Mouse (Mus musculus): ENCODE results near the gene Fgf18. TPM values are rescaled to one million over a fixed set of nuclear protein-coding genes. Genes with fewer than 3 reads are reported as not detected.

Fgf18 gene
- 1 to 10 TPM; 7.4 to 8.4 TPM for total RNA-seq (2021)

DNA sequence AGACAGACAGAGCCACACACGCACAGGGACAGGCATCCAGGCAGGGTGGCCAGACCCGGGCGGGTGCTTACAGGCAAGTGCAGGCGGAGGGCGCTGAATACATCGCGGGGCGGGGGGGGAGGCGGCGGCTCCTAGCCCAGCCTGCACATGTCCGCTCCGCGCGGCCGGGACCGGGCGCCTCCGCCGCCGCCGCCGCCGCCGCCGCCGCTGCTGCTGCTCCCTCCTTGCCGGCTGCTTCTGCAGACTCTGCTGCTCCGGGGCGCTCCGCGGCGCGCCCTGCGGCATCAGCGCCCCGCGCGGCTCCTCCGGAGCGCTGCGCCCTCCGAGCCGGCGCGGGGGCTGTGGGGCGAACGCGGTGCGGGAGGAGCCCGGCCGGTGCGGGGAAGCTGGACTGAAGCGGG lies at the start of gene Fgf18:
Fgf18 (minus strand) TSS at position 230 of the 401 bp plus-strand sequence.
- no peak for DNase-seq

DNA sequence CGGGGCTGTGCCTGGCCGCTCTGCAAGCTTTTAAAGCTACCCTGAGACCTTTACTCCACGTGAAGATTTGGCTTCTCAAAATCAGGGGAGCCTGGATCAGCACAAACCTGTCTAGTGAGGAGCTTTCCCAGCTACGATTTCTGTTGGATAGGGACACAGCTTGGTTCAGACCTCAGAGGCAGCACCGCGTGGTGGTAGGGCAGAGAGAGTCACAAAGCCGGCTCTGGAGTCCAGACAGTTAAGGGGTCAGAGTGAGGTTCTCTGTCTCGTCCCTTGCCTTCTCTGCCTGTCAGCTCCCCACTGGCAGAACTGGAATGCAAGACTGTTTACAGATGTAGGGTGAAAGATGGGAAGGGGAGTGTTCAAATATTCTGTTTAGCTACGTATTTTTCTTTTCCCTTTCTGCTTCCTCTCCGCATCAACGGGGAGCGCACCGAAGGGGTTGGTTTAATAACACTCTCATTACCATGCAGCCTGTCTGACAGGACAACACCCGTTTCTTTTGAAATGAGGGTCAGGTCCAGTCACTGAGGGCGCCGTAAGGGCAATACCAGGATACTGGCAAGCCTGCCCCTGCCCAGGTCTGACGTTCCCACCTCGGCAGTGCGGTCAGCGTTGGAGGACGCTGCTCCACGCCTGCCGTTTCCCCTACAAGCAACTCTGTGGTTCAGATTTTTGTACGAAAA lies 49.4 kb upstream of the Fgf18 start:
- no peak for DNase-seq
- intact Hi-C loops (cut with DNase I), result no loop called here

More for the DNA sequence above, at the start of gene Fgf18:
- intact Hi-C loops (cut with DNase I), result loop anchor here (5.0 to 10.0 kb wide), 3 partner anchors 182 to 802 kb away; partner anchors contain the start of gene Sh3pxd2b

DNA sequence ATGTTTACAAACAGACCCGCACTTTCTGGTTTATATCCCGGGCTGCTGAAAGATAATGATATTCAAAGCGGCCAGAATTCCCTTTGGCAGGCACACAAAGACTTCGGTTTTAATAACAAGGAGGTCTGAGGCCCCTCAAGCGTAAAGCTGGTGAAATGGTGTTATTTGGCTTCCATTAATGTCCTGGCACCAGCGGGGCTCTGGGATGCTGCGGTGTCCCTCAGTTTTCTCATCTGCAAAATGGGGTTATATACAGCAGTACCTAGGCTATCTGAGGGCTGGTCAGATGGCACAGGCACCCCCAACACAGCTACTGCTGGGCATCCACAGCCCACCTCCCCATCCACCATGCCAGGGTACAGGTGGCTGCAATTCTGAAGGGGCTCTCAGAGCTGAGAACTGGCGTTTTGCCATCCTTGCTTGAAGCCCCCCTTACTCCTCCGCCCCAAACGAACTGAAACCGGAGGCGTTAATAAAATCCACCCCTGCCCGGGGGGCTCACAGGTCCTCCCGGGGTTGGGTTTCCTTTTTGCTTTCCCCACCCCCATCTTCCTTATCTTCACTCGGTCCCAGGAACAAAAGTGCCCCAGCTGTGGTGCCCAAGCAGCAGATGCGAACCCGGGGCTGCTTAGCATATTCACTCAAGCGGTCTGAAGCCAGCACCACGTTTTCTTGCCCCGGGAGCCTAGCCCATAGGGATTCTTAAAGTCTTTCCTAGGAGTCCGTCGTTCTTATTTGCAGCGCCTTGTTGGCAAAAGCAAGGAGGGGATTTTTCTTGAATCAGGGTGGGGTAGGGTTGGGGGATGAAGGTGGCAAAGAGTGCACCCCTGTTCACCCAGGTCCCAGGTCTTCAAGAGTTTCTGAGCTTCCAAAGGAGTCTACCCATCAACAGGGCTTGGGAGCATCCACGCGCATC lies 48.6 kb upstream of the Fgf18 start:
- intact Hi-C loops (cut with DNase I), result no loop called here
- peak; percentile 35 for DNase-seq

DNA sequence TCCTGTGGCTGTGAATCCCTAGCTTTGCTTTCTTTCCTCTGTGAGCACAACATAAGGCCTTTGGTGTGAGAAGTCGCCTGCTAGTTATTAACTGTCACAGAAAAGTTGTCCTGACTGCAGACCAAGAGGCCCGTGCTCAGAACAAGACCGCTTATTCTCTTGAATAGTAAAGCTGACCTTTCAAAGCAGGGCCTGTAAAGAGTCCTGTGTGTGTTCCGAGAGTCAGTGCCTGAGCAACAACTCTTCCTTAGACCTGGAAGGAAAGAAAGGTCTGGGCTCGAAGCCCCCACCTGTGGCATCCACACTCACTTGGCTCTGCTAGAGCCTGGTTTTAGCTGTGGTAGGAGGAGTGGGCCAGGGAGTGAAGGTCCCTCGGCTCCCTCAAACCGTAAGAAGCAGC lies 47.9 kb upstream of the Fgf18 start:
- DNase-seq, result no peak
- intact Hi-C loops (cut with DNase I), result no loop called here

DNA sequence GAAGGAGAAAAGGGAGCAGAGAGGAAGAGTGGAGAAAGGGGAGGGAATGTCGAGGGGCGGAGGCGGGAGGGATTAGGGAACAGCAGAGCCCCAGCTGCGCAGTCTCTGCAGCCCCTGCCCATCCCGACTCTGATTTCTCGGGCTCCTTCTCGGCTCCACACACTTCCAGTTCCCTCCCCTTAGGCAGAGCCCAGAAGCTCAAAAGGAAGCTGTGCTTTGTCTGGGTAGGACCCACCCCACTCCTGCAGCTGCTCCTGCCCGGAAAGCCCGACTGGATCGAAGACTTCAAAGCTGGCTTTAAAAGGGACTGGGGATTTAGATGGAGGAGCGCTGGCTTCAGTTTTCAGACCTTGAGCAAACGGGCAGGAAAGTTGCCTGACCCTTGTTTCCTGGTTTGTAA lies 46.5 kb upstream of the Fgf18 start:
- intact Hi-C loops (cut with DNase I), result no loop called here
- DNase-seq, result no peak

DNA sequence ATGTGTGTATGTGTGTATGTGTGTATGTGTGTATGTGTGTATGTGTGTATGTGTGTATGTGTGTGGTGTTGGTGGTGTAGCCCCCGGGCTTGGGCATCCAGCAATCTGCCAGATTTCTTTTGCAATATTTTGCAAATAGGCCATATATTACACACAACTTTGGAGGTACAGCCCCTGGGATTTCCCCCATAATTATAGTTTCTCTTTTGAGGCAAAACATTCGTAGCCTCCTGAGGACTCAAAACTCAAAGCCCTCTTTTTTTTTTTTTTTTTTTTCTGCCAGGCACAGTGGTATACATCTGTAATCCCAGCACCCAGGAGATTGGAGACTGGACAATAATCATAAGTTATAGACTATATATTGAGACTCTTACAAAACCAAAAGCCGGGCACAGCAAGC lies 34.6 kb upstream of the Fgf18 start:
- intact Hi-C loops (cut with DNase I), result no loop called here
- DNase-seq, result no peak

DNA sequence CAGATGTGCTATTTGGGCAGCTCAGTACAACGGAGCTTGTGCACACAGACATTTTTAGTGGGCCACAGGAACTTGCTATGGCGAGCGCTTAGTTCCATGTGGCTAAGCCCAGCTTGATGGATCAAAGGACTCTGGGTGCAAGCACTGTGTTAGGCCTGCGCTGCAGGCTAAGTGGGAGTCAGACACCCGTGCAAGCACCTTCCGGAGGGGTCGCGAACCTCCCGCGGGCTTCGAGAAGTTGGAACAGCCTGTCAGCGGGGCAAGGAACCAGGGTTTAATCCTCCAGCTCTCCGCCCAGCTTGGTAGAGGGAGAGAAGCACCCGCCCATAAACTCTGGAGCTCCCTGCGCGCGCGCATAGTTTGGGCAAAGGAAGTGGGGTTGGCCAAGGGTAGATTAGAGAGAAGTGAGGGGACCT lies 33.5 kb upstream of the Fgf18 start:
- intact Hi-C loops (cut with DNase I), result no loop called here
- no peak for DNase-seq

DNA sequence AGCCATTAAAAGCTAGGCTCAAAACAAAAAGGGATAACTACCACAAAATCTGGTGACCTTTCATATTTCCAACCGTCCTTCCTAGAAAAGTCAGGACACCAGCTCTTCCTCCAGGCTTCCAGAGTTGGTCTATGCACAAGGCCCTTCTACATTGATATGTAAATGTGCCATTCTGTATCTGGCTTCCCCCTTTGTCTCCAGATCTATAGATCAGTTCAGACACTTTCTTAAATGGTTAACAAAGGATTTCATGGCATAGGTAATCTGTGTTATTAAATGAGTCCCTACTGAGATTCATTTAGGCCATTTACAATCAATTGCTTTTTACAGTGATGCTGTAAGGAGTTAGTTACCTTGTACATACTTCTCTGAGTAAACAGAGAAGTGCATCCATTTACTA lies 32.6 kb upstream of the Fgf18 start:
- intact Hi-C loops (cut with DNase I), result loop anchor here (5.0 to 10.0 kb wide), 4 partner anchors 115 to 542 kb away; no protein-coding TSS in a partner anchor
- no peak for DNase-seq

DNA sequence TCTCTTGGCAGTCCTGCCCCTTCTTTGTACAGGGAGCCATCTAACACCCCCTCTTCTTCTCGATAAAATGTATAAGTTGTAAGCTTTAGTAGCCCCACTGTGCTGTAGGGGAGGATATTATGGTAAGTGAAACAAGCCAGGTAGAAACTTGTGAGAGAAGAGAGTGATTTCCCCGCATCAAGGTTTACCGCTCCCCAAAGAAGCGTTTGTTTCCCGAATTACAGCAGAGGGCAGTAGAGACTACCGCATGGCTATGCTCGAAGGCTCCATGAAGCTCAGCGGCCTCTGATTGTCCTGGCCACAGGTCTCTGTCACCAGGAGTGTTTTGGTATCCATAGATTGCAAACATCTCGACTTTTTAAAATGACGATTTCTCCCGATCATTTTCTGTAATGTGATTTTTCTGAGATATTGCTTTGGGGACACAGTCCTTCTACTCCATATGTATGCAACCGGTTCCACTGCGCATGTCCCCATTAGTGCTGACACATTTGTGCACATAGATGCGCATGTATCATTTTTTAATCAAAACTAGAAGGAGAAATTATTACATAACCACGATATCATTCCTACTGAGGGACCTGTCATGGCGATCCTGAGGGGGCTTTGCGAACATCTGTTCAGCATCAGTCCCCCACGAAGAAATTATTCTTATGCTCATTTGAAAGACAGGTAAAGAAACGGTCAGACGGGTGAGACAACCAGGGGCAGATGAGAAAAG lies 29.5 kb upstream of the Fgf18 start:
- peak; percentile 61 for DNase-seq

DNA sequence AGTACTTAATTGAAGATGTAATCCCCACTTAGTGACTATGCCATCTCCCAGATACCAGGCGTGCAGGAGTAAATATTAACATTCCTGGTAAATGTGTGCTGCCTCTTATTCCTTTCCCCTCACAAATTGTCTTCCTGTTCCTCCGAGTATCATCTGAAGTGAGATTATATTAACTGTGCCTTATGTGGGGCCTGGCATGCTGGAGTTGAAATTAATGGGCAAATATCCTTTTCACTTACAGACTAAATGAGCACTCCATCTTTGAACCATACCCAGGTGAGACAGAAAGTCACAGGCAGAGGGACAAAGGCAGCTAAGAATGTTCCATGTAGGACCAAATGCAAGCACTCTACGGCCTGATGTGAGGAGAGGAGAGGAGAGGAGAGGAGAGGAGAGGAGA lies 28.6 kb upstream of the Fgf18 start:
- intact Hi-C loops (cut with DNase I), result loop anchor here (5.0 to 10.0 kb wide), 4 partner anchors 119 to 547 kb away; no protein-coding TSS in a partner anchor
- DNase-seq, result no peak

More for the DNA sequence above, 29.5 kb upstream of the Fgf18 start:
- intact Hi-C loops (cut with DNase I), result loop anchor here (5.0 to 10.0 kb wide), 4 partner anchors 118 to 546 kb away; no protein-coding TSS in a partner anchor

DNA sequence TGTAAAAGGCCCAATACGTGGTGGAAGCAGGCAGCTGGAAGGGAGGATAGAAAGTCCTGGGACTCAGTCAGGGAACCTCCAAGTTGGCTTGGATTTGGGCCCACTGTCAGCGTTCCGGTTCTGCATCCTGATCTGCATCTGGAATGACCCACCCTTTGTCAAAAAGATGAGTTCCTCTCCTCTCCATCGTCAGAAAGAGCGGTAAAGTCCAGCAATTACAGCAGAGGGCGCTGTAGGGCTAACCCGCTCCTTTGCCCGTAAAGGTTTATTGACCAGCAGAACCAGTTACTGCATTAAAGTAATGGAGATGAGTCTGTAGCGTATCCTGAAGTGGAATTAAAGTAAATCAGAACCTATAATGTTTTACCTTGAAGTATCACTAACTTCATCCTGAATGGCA lies 23.3 kb upstream of the Fgf18 start:
- intact Hi-C loops (cut with DNase I), result loop anchor here (10.0 kb wide), 1 partner anchor 124 kb away; no protein-coding TSS in a partner anchor
- peak; percentile 63 for DNase-seq

DNA sequence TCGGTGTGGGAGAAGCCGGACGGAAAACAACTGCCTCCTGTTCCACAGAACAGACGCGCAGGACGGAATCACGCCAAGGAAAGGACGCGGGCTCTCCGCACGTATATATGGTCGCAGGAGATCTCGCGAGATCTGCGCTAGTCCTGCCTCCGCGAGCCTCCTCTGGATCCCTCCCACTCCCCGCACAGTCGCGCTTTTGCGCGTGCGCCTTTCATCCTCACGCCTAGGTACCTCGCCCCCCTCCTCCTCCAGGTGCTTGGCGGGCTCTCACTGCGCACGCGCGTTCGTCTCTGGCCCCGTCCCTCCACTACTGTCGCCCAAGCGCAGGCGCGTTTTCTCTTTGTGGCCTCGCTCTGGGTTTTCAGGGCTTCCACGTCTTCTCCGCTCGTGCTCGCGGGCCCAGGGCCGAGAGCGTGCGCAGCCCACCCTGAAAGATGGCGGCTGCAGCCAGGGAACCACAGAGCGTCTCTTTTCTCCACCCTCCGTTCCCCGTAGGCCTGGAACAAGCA lies 15.9 kb upstream of the Fgf18 start, which contains the start of gene Npm1:
Npm1 (minus strand) TSS at position 209 of the 509 bp plus-strand sequence.
- intact Hi-C loops (cut with DNase I), result no loop called here
- peak; percentile 100 for DNase-seq

DNA sequence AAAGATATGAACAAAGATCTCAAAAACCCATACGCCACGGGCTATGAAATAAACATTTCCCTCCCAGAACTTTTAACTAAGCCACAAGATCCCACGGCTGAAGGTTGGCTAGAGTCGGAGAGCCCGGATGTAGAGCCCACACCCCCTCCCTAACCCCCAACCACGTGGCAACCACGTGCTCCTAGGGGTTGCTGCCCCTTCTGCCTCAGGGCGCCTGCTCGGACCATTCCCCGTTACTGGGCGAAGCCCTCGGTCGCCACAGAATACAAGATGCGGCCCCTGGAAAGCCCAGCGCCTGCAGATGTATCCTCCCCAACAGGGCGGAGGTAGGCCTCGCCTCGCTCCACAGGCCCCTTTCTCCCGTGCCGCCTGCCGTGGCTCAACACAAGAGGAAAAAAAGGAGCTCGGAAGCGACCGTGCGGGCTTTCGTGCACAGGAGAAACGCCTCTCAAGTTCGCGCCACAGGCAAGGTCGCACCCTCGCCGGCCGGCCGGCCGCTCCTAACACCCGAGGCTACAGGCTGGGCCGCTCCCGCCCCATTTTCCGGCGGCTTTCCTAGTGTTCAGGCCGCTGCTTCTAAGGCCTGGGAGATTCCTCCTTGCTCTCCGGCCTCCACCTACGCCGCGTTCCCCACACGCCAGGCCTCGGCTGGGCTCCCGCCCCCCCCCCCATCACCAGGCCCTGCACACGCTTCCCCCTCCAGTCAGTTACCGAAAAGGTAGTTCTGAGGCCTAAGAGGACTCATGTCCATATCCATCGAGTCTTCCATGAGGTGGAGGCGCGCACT lies 15.2 kb upstream of the Fgf18 start:
- intact Hi-C loops (cut with DNase I), result no loop called here
- peak; percentile 79 for DNase-seq

DNA sequence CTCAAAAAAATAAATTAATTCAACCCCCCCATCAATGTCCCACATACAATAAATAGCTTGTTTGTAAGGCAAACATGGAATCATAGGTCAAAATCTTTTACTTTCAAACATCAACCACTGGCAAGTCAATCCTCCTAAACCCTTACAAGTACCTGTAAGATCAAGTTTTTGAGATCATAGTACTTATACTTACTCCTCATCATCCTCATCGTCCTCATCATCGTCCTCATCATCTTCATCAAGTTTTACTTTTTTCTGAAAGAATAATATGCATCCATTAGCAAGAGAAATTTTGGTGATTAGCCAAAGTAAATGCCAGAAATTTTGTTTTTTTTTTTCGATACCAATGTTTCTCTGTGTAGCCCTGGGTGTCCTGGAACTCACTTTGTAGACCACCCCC lies 12.5 kb upstream of the Fgf18 start:
- no peak for DNase-seq
- intact Hi-C loops (cut with DNase I), result no loop called here

DNA sequence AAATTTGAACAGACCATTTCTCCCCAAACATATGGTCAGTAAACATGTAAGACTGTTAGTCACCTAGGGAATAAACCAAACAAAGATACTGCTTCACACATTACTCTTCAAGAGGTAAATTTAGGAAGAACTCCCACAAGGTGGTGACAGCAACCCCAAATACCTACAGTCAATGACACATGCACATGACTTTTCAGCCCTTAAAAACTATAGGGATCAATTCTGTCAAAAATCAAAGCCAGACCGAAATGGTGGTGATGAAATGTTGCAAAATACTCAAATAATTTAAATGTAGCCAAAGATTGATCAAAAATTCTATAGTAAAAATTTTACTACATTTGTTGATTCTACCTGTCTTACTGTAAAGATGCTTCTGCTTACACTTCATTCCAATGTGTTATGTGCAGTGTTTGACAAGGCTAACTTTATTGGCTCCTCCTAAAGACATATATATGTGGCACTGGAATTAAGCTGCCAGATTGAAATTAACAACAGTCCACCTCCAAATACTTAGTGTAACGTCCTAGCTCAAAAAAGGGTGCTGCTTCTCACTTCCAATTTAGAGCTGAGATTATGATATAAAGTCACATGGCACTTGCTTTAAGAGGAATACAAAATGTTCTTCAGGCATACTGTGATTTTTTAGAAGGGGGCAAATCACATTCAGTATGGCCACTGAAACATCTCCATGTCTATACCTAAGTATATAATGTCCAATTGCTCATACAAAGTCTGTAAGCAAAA lies 10.4 kb upstream of the Fgf18 start:
- intact Hi-C loops (cut with DNase I), result no loop called here
- no peak for DNase-seq

DNA sequence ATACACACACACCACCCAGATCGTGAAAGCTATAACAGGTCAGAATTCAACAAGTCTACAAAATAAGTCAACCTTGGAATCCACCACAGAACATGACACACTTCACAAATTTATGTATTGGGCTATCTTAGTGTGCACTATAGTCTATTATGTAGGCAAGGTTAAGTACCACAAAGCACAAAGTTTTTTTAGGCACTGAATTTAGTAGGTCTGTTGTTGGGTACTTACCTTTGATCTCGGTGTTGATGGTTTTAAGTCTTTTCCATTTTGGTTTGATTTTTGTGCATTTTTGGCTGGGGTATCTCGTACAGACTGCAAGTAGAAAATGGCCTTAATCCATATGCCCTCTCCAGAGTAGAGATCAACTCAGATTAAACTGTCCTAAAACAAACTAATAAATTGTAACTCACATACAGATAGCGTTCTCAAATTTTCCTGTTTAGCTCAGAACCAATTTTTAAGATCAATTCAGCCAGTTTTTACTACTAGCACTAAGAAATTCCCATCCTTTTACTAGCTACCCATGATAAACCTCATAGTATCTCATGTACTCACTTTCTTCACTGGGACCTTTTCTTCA lies 9.3 kb upstream of the Fgf18 start:
- intact Hi-C loops (cut with DNase I), result no loop called here
- no peak for DNase-seq

DNA sequence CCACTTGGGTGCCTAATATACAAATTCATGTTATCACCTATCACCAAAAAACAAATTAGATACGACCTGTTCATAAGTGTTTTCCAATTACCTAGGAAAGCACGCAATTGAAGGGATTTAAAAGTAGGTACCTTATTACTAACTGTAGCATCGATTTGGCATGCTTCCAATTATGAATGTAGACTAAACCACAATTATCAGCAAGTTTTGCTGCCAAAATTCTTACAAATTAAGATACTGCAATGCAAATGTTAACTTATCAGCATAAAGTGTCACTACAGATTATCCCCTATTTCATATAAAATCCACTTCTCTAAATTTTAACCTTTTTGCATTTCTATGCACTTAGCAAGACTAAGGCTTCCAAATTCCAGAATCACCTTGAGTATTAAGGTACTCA lies 7.3 kb upstream of the Fgf18 start:
- intact Hi-C loops (cut with DNase I), result no loop called here
- no peak for DNase-seq

DNA sequence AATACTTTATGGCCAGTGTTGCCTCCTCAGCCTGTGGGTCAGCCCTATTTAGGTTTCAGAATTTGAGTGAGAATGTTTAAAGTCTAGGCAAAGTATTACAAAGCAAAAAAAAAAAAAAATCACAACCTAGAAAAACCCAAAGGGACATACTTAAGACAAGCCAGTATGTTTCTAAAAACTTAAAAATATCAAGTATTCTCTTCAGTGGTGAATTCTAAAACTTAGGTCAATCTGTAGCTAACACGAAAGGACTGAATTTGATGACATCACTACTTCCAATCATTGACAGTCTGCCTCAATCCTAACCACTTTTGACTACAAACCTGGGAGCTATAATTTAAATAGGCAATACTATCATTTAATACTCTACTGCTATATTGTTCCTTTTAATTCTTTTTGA lies 5.8 kb upstream of the Fgf18 start:
- intact Hi-C loops (cut with DNase I), result no loop called here

DNA sequence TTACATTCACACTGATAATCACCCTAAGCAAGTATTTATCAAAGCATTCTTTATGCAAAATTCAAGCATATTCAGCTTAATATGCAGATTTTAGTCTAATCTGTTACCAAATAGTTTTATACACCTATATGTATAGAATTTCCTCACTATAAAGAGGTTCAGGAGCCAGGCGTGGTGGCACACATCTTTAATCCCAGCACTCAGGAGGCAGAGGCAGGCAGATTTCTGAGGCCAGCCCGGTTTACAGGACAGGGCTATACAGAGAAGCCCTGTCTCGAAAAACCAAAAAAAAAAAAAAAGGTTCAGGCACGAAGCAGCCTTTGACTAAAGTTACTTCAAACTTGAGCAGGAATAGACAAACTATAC lies 4.6 kb upstream of the Fgf18 start:
- no peak for DNase-seq
- intact Hi-C loops (cut with DNase I), result no loop called here

More for the DNA sequence above, 5.8 kb upstream of the Fgf18 start:
- no peak for DNase-seq

Measured in left cerebral cortex, postnatal 4 days (tissue).